Mouse (Mus musculus): ENCODE measurements at regions not wholly inside any gene's neighbourhood (a gene's known extent, or its start where the extent isn't known, plus 50 kb on each side); places are given as distances from the start of the nearest gene placed in this dataset.
"Not testable (repeated sequence)": the region's sequence is repeated elsewhere in the genome, so short reads cannot be mapped to it uniquely, and the experiment has no call there.

GRCm38 (mm10) chr17:17197229-17197628 is 76.0 kb downstream of the Zfp97 start:
- not testable (repeated sequence) for H3K4me3 ChIP-seq (replicated peaks; ENCODE audit: insufficient read depth, low read depth, low read length); H3K27ac ChIP-seq (ENCODE audit: insufficient read depth, low read length); H3K4me1 ChIP-seq (ENCODE audit: control insufficient read depth, insufficient read depth, low read length); H3K27me3 ChIP-seq (ENCODE audit: control insufficient read depth, insufficient read depth, low read length); DNase-seq
- 98% methylated on average over 2 of the region's 2 CpGs for WGBS

GRCm38 (mm10) chr17:17229069-17229468 is 107.9 kb downstream of the Zfp97 start:
- WGBS, result 45% methylated on average over 2 of the region's 2 CpGs
- TF ChIP-seq CTCF (IDR thresholded peaks at IDR 0.05; ENCODE audit: borderline replicate concordance, insufficient read depth, low read depth, low read length) (no peak), POLR2A (IDR thresholded peaks at IDR 0.05; ENCODE audit: borderline replicate concordance, insufficient read depth, low read length) (no peak)

GRCm38 (mm10) chr17:17234329-17235185 is 113.3 kb downstream of the Zfp97 start:
- peak; percentile 90 to 95 for DNase-seq
- H3K4me1 ChIP-seq (ENCODE audit: control insufficient read depth, insufficient read depth, low read length); H3K27me3 ChIP-seq (ENCODE audit: control insufficient read depth, insufficient read depth, low read length): not testable (repeated sequence)
- under 1% methylated on average over 22 of the region's 22 CpGs for WGBS
- TF ChIP-seq POLR2A (IDR thresholded peaks at IDR 0.05; ENCODE audit: borderline replicate concordance, insufficient read depth, low read length), result peak; percentile 56; the same call in 1 of the 2 replicates
- peak overlapping the region; percentile 88 for H3K27ac ChIP-seq (ENCODE audit: insufficient read depth, low read length)
- H3K4me3 ChIP-seq (replicated peaks; ENCODE audit: insufficient read depth, low read depth, low read length), result peak overlapping the region; percentile 67

More at GRCm38 (mm10) chr17:17229069-17229468, 107.9 kb downstream of the Zfp97 start:
- H3K27me3 ChIP-seq (ENCODE audit: control insufficient read depth, insufficient read depth, low read length), result no peaks in the 10 kb centered on the region
- no peaks in the 10 kb centered on the region for H3K4me1 ChIP-seq (ENCODE audit: control insufficient read depth, insufficient read depth, low read length)
- H3K27ac ChIP-seq (ENCODE audit: insufficient read depth, low read length), result no peak overlapping the region
- no peak for DNase-seq
- H3K4me3 ChIP-seq (replicated peaks; ENCODE audit: insufficient read depth, low read depth, low read length), result no peak overlapping the region

DNA sequence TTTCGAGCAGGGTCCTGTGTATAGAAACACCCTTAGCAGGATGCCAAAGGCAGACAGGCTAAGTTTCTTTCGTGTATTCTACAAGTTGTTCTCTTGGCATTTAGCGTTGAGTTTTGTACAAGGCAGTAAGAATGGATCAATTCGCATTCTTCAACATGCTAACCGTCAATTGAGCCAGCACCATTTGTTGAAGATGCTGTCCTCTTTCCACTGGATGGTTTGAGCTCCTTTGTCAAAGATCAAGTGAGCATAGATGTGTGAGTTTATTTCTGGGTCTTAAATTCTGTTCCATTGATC is 113.9 kb downstream of the Zfp97 start:
- WGBS, result 0% methylated on average over 5 of the region's 5 CpGs
- H3K4me1 ChIP-seq (ENCODE audit: control insufficient read depth, insufficient read depth, low read length); DNase-seq; H3K27ac ChIP-seq (ENCODE audit: insufficient read depth, low read length); H3K27me3 ChIP-seq (ENCODE audit: control insufficient read depth, insufficient read depth, low read length): not testable (repeated sequence)
- H3K4me3 ChIP-seq (replicated peaks; ENCODE audit: insufficient read depth, low read depth, low read length), result peak overlapping the region; percentile 58
